Mouse (Mus musculus): Measurements from ENCODE around the gene Tmem108.

Gene Tmem108

DNA sequence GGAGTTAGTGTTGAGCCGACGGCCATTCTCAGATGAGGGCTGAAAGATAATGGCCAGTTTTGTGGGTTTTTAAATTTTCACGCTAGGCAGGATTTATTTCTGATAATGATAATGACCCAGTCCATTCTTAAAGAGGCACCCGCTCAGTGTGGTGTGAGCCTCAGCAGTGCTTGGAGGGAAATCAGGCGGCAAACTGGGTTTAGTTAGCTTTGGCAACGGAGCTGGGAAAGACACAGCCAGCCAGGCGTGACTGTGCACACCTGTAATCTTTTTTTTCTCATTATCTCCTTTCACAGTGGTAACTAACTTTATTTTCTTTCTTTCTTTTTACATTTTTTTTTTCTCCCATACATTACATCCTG is 317.8 kb downstream of the Tmem108 start:
- no peak for DNase-seq (ENCODE audit: low spot score)

DNA sequence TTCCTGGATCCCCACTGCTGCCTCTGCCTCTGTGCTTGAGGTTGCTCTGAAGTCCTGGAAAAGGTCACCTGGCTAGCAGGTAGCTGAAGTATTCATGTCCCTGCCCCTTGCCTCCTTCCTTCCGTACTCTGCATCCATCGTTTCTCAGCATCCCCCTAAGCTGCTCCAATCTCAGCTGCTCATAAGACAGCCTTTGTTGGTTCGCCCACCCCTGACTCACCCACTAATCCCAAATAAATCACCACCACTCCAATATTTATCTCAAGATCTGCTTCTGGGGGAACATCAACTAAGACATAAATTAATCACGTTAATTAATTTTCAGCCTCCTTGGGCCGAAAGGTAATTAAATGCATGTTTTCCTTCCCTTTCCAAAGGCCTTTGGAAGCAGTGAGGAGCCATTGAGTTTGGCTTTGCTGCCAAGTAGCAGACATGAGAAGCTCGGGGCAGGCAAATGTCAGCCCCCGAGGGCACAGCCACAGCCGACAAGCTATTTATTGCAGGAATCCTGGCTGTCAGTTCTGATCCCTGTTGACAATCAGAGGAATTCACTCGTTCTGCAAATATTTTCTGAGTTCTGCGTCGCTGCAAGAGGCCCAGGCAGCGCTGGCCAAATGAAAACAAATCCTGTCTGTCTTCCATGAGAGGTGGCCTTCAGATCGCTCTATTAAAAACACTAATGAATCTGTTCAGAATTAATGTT is 318.4 kb downstream of the Tmem108 start:
- no peak for DNase-seq (ENCODE audit: low spot score)

DNA sequence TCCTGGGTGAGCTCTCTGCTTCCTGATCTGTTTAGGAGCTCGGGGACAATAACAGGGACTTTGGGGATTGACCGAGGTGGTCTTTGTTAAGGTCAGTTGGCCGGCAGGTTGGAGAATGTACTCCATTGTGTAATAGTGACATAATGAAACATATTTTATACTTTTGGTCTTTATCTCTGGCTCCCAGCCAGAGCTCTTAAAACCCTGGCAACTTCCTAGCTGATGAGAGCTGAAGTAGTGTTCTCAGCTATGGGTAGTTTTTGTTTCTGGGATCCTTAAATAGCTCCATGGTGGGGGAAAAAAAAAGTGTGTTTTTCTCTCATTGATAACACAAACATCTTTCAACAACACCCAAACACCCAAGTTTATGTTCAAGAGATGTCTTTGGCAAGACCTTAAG is 321.0 kb downstream of the Tmem108 start:
- no peak for DNase-seq (ENCODE audit: low spot score)

DNA sequence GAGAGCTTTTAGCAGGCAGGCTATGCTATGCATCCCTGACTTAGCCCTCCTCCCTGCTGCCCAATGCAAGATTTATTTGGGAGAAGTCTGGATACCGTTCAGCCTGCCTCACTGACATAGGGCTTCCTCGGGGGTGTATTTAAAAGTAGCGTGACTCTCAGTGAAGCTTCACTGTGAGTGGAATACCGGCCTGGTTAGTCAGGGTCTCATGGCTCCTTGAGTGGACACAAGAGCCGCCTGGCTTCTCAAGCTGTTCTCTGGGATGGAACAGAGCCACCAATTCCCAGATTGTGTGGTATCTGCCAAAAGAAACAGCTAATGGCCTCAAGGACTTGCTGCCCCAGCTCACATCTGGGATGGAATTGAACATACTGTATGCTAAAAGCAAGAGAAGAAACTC is 324.5 kb downstream of the Tmem108 start:
- DNase-seq (ENCODE audit: low spot score) = no peak

DNA sequence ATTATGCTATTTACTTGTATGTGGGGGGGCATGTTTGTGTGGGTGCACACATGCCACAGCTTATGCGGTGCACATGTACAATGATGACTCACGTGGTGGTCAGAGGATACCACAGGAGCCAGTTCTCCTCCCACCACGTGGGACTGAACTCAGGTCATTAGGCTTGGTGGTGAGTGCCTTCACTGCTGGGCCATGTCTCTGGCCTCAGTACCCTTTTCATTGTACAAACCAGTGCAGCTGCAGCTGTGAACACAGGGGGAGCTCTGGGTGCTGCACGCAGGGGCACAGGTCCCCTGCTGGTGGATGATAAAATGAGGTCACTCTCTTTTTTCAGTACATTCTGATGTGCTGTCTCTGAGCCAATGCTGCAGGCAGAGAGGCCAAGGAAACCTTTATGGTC is 327.5 kb downstream of the Tmem108 start:
- no peak for DNase-seq (ENCODE audit: low spot score)
